Mouse (Mus musculus): Measurements from ENCODE around the gene Epc2. TPM values are rescaled to one million over a fixed set of nuclear protein-coding genes. Genes with fewer than 3 reads are reported as not detected.

Epc2 gene
- polyA plus RNA-seq, 1 experiment from 2014 or later = 11.1 TPM

- no peaks in the 10 kb centered on the region for H3K9me3 ChIP-seq
- no peak for ATAC-seq (replicated peaks)
- no peak overlapping the region for H3K4me2 ChIP-seq
- H3K27me3 ChIP-seq (replicated peaks) = no peaks in the 10 kb centered on the region
- no peak overlapping the region for H3K4me3 ChIP-seq
- H3K27ac ChIP-seq = no peak overlapping the region
- H3K36me3 ChIP-seq (replicated peaks) = no peaks in the 10 kb centered on the region
- H3K4me1 ChIP-seq = peaks cover 3% of the 10 kb centered on the region; the same call in 1 of the 2 replicates
- H3K9ac ChIP-seq = no peak overlapping the region
- WGBS = 55% methylated on average over 8 of the region's 8 CpGs
Observed at GRCm38 (mm10) chr2:49447586-49448475, 3.5 kb upstream of the Epc2 start.

- Histone ChIP-seq H3K9me3 (no peaks in the 10 kb centered on the region), H3K36me3 (replicated peaks) (no peaks in the 10 kb centered on the region), H3K27me3 (replicated peaks) (no peaks in the 10 kb centered on the region), H3K4me1 (peaks cover 17% of the 10 kb centered on the region), H3K27ac (peak overlapping the region; percentile 100), H3K9ac (peak overlapping the region; percentile 96), H3K4me3 (peak overlapping the region; percentile 66), H3K4me2 (peak overlapping the region; percentile 59)
- no peak for ATAC-seq (replicated peaks)
- 12% methylated on average over 4 of the region's 4 CpGs for WGBS
Observed at GRCm38 (mm10) chr2:49450467-49450866, 819 bp upstream of the Epc2 start.

GRCm38 (mm10) chr2:49451637-49452211, 438 bp downstream of the Epc2 start:
- H3K9me3 ChIP-seq = no peaks in the 10 kb centered on the region
- H3K27ac ChIP-seq = peak overlapping the region; percentile 100
- H3K4me2 ChIP-seq = peak overlapping the region; percentile 54
- no peaks in the 10 kb centered on the region for H3K36me3 ChIP-seq (replicated peaks)
- no peaks in the 10 kb centered on the region for H3K27me3 ChIP-seq (replicated peaks)
- peaks cover 19% of the 10 kb centered on the region for H3K4me1 ChIP-seq
- ATAC-seq (replicated peaks) = peak; percentile 92
- H3K9ac ChIP-seq = peak overlapping the region; percentile 96
- peak overlapping the region; percentile 66 for H3K4me3 ChIP-seq
- WGBS = under 1% methylated on average over 34 of the region's 64 CpGs

- peak; percentile 60 for ATAC-seq (replicated peaks)
- H3K9ac ChIP-seq = peak overlapping the region; percentile 96
Observed at GRCm38 (mm10) chr2:49452451-49453081, 1.3 kb downstream of the Epc2 start.

GRCm38 (mm10) chr2:49457797-49458196, 6.5 kb downstream of the Epc2 start:
- 93% methylated on average over 2 of the region's 2 CpGs for WGBS
- H3K27ac ChIP-seq = no peak overlapping the region

More at GRCm38 (mm10) chr2:49452451-49453081, 1.3 kb downstream of the Epc2 start:
- H3K9me3 ChIP-seq = no peaks in the 10 kb centered on the region
- no peaks in the 10 kb centered on the region for H3K36me3 ChIP-seq (replicated peaks)
- WGBS = under 1% methylated on average over 37 of the region's 37 CpGs
- peak overlapping the region; percentile 54 for H3K4me2 ChIP-seq
- H3K4me1 ChIP-seq = peaks cover 19% of the 10 kb centered on the region
- no peaks in the 10 kb centered on the region for H3K27me3 ChIP-seq (replicated peaks)
- peak overlapping the region; percentile 66 for H3K4me3 ChIP-seq
- peak overlapping the region; percentile 100 for H3K27ac ChIP-seq

GRCm38 (mm10) chr2:49465672-49466222, 14.5 kb downstream of the Epc2 start:
- Histone ChIP-seq H3K4me1 (0 out of 2 replicates have a peak, but pooled peaks cover 3% of the 10 kb centered on the region), H3K9ac (no peak overlapping the region), H3K4me3 (no peak overlapping the region), H3K36me3 (replicated peaks) (no peaks in the 10 kb centered on the region), H3K4me2 (no peak overlapping the region), H3K27me3 (replicated peaks) (no peaks in the 10 kb centered on the region), H3K27ac (no peak overlapping the region), H3K9me3 (no peaks in the 10 kb centered on the region)
- 84% methylated on average over 3 of the region's 3 CpGs for WGBS
- ATAC-seq (replicated peaks) = no peak

More at GRCm38 (mm10) chr2:49457797-49458196, 6.5 kb downstream of the Epc2 start:
- Histone ChIP-seq H3K9ac (no peak overlapping the region), H3K9me3 (no peaks in the 10 kb centered on the region), H3K27me3 (replicated peaks) (no peaks in the 10 kb centered on the region), H3K4me3 (no peak overlapping the region), H3K36me3 (replicated peaks) (no peaks in the 10 kb centered on the region), H3K4me1 (peaks cover 16% of the 10 kb centered on the region), H3K4me2 (no peak overlapping the region)
- ATAC-seq (replicated peaks) = no peak

GRCm38 (mm10) chr2:49467038-49467437, 15.8 kb downstream of the Epc2 start:
- 95% methylated on average over 1 of the region's 1 CpGs for WGBS
- Histone ChIP-seq H3K27me3 (replicated peaks) (no peaks in the 10 kb centered on the region), H3K9ac (no peak overlapping the region), H3K4me1 (0 out of 2 replicates have a peak, but pooled peaks cover 3% of the 10 kb centered on the region), H3K4me3 (no peak overlapping the region), H3K27ac (no peak overlapping the region), H3K36me3 (replicated peaks) (no peaks in the 10 kb centered on the region), H3K9me3 (no peaks in the 10 kb centered on the region), H3K4me2 (no peak overlapping the region)
- ATAC-seq (replicated peaks) = no peak

GRCm38 (mm10) chr2:49471188-49471587, 19.9 kb downstream of the Epc2 start:
- ATAC-seq (replicated peaks) = no peak
- 89% methylated on average over 3 of the region's 3 CpGs for WGBS
- no peak overlapping the region for H3K27ac ChIP-seq

GRCm38 (mm10) chr2:49471641-49472355, 20.5 kb downstream of the Epc2 start:
- Histone ChIP-seq H3K27me3 (replicated peaks) (no peaks in the 10 kb centered on the region), H3K4me3 (no peak overlapping the region), H3K9me3 (no peaks in the 10 kb centered on the region), H3K4me1 (0 out of 2 replicates have a peak, but pooled peaks cover 3% of the 10 kb centered on the region), H3K27ac (no peak overlapping the region), H3K36me3 (replicated peaks) (no peaks in the 10 kb centered on the region), H3K9ac (no peak overlapping the region), H3K4me2 (no peak overlapping the region)
- ATAC-seq (replicated peaks) = 0 out of 2 replicates have a peak, but pooled peaks have one; percentile 42
- WGBS = 86% methylated on average over 5 of the region's 5 CpGs

More at GRCm38 (mm10) chr2:49471188-49471587, 19.9 kb downstream of the Epc2 start:
- Histone ChIP-seq H3K4me3 (no peak overlapping the region), H3K4me2 (no peak overlapping the region), H3K36me3 (replicated peaks) (no peaks in the 10 kb centered on the region), H3K4me1 (0 out of 2 replicates have a peak, but pooled peaks cover 3% of the 10 kb centered on the region), H3K27me3 (replicated peaks) (no peaks in the 10 kb centered on the region), H3K9ac (no peak overlapping the region), H3K9me3 (no peaks in the 10 kb centered on the region)

- no peak for ATAC-seq (replicated peaks)
- Histone ChIP-seq H3K27ac (no peak overlapping the region), H3K9ac (no peak overlapping the region), H3K27me3 (replicated peaks) (no peaks in the 10 kb centered on the region), H3K4me1 (0 out of 2 replicates have a peak, but pooled peaks cover 3% of the 10 kb centered on the region), H3K36me3 (replicated peaks) (no peaks in the 10 kb centered on the region), H3K9me3 (no peaks in the 10 kb centered on the region), H3K4me3 (no peak overlapping the region), H3K4me2 (no peak overlapping the region)
- 92% methylated on average over 6 of the region's 6 CpGs for WGBS
Observed at GRCm38 (mm10) chr2:49472443-49472842, 21.2 kb downstream of the Epc2 start.

- H3K27ac ChIP-seq = no peak overlapping the region
- no peak overlapping the region for H3K9ac ChIP-seq
- no peaks in the 10 kb centered on the region for H3K36me3 ChIP-seq (replicated peaks)
- no peaks in the 10 kb centered on the region for H3K9me3 ChIP-seq
- no peak overlapping the region for H3K4me2 ChIP-seq
- ATAC-seq (replicated peaks) = no peak
- H3K4me1 ChIP-seq = no peaks in the 10 kb centered on the region
- no peak overlapping the region for H3K4me3 ChIP-seq
- no peaks in the 10 kb centered on the region for H3K27me3 ChIP-seq (replicated peaks)
Observed at GRCm38 (mm10) chr2:49482146-49482545, 30.9 kb downstream of the Epc2 start.
